Mouse (Mus musculus) thymus, adult 2 months (tissue): Measurements from ENCODE around the gene Pyroxd2. TPM values are rescaled to one million over a fixed set of nuclear protein-coding genes. Genes with fewer than 3 reads are reported as not detected.

Experiments used
- DNase-seq: peaks from one replicate; pipeline ENCODE4 v3.0.0; 2021
- H3K27ac ChIP-seq: fragments of 200-500 bp; 2 replicates; pipeline ENCODE4 v1.5.1; 2012; ENCODE audit warnings: low read length, control low read depth; ENCODE audit not compliant: control insufficient read depth, insufficient read depth
- H3K27me3 ChIP-seq: fragments of 200-500 bp; 2 replicates; pipeline ENCODE4 v1.6.1; 2012; ENCODE audit warnings: mild to moderate bottlenecking, low read length, moderate library complexity, mixed read lengths; ENCODE audit not compliant: control insufficient read depth, insufficient read depth
- H3K36me3 ChIP-seq: fragments of 200-500 bp; 2 replicates; pipeline ENCODE4 v1.6.1; 2012; ENCODE audit warnings: mild to moderate bottlenecking, low read length, moderate library complexity; ENCODE audit not compliant: control insufficient read depth, insufficient read depth
- H3K4me1 ChIP-seq: fragments of 200-500 bp; replicated peaks from 2 replicates; pipeline ENCODE4 v1.6.1; 2012; ENCODE audit warnings: low read length; ENCODE audit not compliant: control insufficient read depth, insufficient read depth
- H3K4me3 ChIP-seq: fragments of 200-500 bp; 2 replicates; pipeline ENCODE4 v1.5.1; 2012; ENCODE audit warnings: mild to moderate bottlenecking, low read length, control low read depth, moderate library complexity; ENCODE audit not compliant: control insufficient read depth, insufficient read depth
- CTCF ChIP-seq: fragments of 200-500 bp; IDR thresholded peaks from 2 replicates; pipeline ENCODE4 v1.5.1; 2012; ENCODE audit warnings: mild to moderate bottlenecking, control low read depth, low read length, moderate library complexity, borderline replicate concordance; ENCODE audit not compliant: control insufficient read depth, poor library complexity, insufficient read depth; ENCODE audit errors: extremely low read depth
- POLR2A ChIP-seq: fragments of 200-500 bp; IDR thresholded peaks from 2 replicates; pipeline ENCODE4 v1.6.1; 2012; ENCODE audit warnings: mild to moderate bottlenecking, low read length, control low read depth, moderate library complexity; ENCODE audit not compliant: control insufficient read depth, poor library complexity, insufficient read depth; ENCODE audit errors: extremely low read depth
- WGBS: fragments of 180-500 bp; shearing (Covaris S2); methylation state at CpG from one replicate; pipeline ENCODE4 v1.1.7; 2018; 5-methylcytosine and 5-hydroxymethylcytosine counted together
- polyA plus RNA-seq: library from polyadenylated mRNA; depleted of rRNA; stranded (reverse); fragments of >200 nt; gene quantifications from 2 replicates; pipeline ENCODE4 v1.2.3, GENCODE M21; 2012

Pyroxd2 gene
- polyA plus RNA-seq, 1 experiment, result 6.2 TPM

GRCm38 (mm10) chr19:42779531-42780155 is 27.1 kb upstream of the Pyroxd2 start, which contains the start of gene Hps1:
TSS of gene Hps1 (minus strand) at chr19:42779978.
- Histone ChIP-seq H3K27me3 (no peaks in the 10 kb centered on the region), H3K4me1 (peaks cover 12% of the 10 kb centered on the region; the same call in 1 of the 2 replicates), H3K36me3 (no peaks in the 10 kb centered on the region), H3K27ac (peak within 1 kb of the TSS; percentile 44; the same call in 1 of the 2 replicates), H3K4me3 (peak within 1 kb of the TSS; percentile 77)
- TF ChIP-seq POLR2A, result peak; percentile 61
- TF ChIP-seq CTCF, result peak; percentile 68; the same call in 1 of the 2 replicates
- under 1% methylated on average over 43 of the region's 43 CpGs for WGBS
- DNase-seq, result peak; percentile 91

- no peaks in the 10 kb centered on the region for H3K27me3 ChIP-seq
- peak; percentile 63 for DNase-seq
- WGBS, result 88% methylated on average over 5 of the region's 5 CpGs
- TF ChIP-seq CTCF (peak; percentile 68; the same call in 1 of the 2 replicates), POLR2A (no peak)
- no peak overlapping the region for H3K4me3 ChIP-seq
- H3K36me3 ChIP-seq, result no peaks in the 10 kb centered on the region
- H3K4me1 ChIP-seq, result peaks cover 12% of the 10 kb centered on the region; the same call in 1 of the 2 replicates
- no peak overlapping the region for H3K27ac ChIP-seq
Measured at GRCm38 (mm10) chr19:42777801-42778200, 25.2 kb upstream of the Pyroxd2 start.

- Histone ChIP-seq H3K4me3 (no peak overlapping the region), H3K4me1 (peaks cover 12% of the 10 kb centered on the region; the same call in 1 of the 2 replicates), H3K27me3 (no peaks in the 10 kb centered on the region), H3K36me3 (no peaks in the 10 kb centered on the region), H3K27ac (no peak overlapping the region)
- TF ChIP-seq POLR2A (no peak), CTCF (no peak)
- WGBS, result 100% methylated on average over 1 of the region's 1 CpGs
- DNase-seq, result peak; percentile 41
Measured at GRCm38 (mm10) chr19:42776813-42777212, 24.2 kb upstream of the Pyroxd2 start.

- Histone ChIP-seq H3K4me1 (no peaks in the 10 kb centered on the region), H3K4me3 (no peak overlapping the region), H3K27me3 (no peaks in the 10 kb centered on the region), H3K27ac (no peak overlapping the region), H3K36me3 (peaks cover 22% of the 10 kb centered on the region)
- no peak for DNase-seq
- TF ChIP-seq CTCF, result no peak
- 94% methylated on average over 23 of the region's 23 CpGs for WGBS
Measured at GRCm38 (mm10) chr19:42770141-42770872, 17.7 kb upstream of the Pyroxd2 start.

GRCm38 (mm10) chr19:42769648-42770047 is 17.1 kb upstream of the Pyroxd2 start:
- Histone ChIP-seq H3K27ac (no peak overlapping the region), H3K27me3 (no peaks in the 10 kb centered on the region), H3K36me3 (peaks cover 22% of the 10 kb centered on the region), H3K4me3 (no peak overlapping the region), H3K4me1 (no peaks in the 10 kb centered on the region)
- no peak for DNase-seq
- WGBS, result 99% methylated on average over 10 of the region's 10 CpGs
- no peak for TF ChIP-seq POLR2A
- TF ChIP-seq CTCF, result no peak

- TF ChIP-seq POLR2A, result no peak
- TF ChIP-seq CTCF, result no peak
- Histone ChIP-seq H3K4me1 (no peaks in the 10 kb centered on the region), H3K27ac (no peak overlapping the region), H3K36me3 (peaks cover 22% of the 10 kb centered on the region), H3K27me3 (no peaks in the 10 kb centered on the region), H3K4me3 (no peak overlapping the region)
- no peak for DNase-seq
- WGBS, result 95% methylated on average over 8 of the region's 8 CpGs
Measured at GRCm38 (mm10) chr19:42767361-42767760, 14.8 kb upstream of the Pyroxd2 start.
